Mouse (Mus musculus): Measurements from ENCODE around the gene Rbfox3. TPM values are rescaled to one million over a fixed set of nuclear protein-coding genes. Genes with fewer than 3 reads are reported as not detected.

Rbfox3 gene
- total RNA-seq, 4 experiments from 2014 or later, result 0.14 to 0.19 (median 0.16) TPM; not detected in 1

DNA sequence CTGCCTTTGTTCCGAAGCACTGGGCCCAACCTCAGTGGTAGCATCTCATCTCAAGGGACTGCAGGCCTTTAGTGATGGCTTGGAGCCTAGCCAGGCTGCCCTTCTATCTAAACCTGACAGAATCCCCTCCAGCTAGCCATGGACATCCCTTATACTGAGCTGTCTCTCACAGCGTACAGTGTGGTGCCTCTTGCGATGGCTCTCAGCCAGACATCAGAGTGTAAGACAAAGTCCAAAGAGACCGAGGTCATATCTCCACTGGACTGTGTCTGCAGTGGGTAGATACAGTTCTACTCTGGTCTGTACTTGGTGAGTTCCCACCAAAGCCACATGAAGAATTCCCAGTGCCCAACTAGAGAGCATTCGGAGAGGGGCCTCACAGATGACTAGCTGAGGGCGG, 240.2 kb downstream of the Rbfox3 start:
- DNase-seq (ENCODE audit: low spot score), result no peak

DNA sequence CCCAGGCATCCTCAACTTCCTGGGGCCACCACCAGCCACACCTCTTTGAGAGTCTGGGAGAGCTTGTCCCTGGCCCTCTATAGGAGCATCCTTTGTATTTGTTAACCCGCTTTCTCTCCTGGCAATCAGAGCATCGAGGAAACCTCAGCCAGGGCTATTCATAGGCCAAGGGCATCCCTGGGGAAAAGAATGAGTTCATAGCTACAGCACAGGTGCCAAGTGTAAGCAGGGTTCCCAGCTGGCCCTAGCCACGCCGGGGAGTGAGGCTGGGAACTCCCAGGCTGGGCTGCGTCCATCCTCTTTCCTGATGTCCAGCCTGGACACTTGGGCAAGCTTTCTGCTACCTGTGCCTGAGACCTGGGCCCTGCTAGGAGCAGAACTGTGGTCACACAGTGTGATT, 241.6 kb downstream of the Rbfox3 start:
- peak; percentile 36 for DNase-seq (ENCODE audit: low spot score)

DNA sequence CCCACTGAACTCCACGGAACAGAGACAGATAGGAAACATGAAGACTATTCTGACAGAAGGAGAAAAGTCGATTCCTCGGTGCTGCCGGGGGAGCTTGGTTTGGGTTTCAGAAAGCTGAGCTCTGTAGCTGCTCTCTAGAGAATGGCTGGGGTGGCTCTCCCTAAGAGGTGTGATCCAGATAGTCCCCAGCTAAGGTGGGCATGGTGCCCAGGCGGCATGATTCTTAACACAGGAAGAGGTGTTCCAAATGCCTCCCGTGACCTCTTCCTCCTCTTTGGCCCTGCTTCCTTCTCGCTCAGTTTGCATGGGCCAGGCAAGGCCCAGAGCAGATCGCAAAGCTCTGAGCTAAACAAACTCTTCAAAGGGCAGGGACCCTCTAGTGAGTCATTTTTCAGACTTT, 243.0 kb downstream of the Rbfox3 start:
- peak; percentile 14 for DNase-seq (ENCODE audit: low spot score)

DNA sequence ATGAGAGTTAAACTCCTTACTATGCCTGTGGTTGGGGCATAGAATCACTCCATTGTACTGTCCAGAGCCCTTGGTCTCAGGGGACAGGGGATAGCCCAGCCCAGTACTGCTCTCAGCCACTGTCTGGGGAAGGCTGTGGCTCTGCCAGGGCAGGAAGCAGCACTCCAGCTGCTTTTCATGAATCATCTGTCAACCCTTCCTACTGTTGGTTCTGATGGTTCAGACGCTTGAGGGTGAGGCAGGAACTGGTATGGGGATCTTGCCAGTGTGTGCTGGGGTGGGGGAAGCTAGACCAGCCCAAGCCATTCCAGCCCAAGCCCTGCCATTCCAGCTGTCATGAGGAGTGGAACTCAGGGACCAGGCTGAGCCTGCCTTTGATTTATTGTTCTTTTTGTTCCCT, 243.5 kb downstream of the Rbfox3 start:
- peak; percentile 14 for DNase-seq (ENCODE audit: low spot score)

DNA sequence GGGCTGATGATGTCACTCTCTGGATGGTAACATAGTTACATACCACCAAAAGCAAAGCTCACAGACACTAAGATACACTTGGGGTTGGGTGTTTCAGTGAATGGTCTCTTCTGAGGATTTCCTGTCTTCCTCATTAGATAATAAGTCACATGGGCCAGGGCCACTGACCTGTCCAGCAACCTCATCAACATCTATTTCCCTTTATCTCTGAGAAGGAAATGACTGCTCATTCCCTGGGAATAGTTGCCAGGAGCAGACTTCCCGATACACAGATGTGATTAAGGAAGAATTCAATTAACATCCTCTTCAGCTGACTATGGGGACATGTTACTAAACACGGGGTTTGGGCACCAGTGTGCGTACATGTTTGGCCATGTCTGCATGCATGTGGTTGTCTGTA, 245.2 kb downstream of the Rbfox3 start:
- DNase-seq (ENCODE audit: low spot score), result no peak

DNA sequence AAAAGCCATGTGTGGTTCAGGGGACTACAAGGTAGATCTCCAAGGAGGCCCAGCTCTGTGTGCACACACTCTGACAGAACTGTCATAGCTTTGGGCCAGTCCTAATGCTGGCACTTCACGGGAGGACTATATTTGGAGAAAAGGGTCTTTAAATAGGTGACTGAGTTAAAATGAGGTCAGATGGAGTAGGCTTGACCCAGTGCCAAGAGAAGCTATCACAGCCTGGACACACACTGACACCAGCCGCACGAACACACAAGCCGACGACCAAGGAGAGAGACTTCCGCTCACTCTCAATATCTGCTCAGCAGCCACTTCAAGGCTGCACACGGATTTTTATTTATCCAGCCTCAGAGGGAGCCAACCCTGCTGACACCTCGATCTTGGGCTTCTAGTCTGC, 248.1 kb downstream of the Rbfox3 start:
- DNase-seq (ENCODE audit: low spot score), result no peak

DNA sequence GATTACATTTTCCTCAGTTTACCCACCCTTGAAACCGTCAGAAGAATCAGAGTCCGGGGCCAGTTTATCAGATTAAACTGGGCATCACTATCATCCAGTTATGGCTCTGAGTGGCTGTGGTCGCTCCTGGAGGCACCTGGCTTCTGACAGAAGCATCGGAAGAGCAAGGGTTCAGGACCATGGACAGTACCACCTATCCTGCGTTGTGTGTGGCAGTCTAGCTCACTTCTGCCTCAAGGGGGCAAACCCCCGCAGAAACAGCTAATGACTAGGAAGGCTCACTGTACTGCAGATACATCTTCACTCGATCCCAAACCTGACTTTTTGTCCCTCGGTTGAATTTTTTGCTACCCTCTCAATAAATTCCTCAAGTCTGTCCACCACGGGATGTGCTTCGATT, 252.1 kb downstream of the Rbfox3 start:
- DNase-seq (ENCODE audit: low spot score), result no peak

DNA sequence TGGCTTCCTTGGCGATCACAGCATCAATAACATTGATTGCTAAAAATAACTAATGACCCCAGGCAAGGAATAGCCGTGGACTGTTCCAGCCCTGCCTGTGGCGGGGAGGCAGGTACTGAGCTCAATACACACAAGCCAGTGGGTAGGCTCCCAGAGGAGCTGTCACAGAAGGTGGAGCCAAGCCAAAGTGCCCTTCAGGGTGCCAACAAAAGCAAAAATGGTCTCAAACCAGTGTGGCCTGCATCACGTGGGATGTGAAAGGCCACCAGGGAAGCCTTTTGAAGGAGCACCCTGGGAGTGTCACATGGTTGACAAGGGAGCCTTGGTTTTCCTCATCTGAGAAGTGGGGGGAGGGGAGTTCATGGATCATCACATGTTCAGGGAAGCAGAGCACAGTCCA, 255.6 kb downstream of the Rbfox3 start:
- DNase-seq (ENCODE audit: low spot score), result no peak

DNA sequence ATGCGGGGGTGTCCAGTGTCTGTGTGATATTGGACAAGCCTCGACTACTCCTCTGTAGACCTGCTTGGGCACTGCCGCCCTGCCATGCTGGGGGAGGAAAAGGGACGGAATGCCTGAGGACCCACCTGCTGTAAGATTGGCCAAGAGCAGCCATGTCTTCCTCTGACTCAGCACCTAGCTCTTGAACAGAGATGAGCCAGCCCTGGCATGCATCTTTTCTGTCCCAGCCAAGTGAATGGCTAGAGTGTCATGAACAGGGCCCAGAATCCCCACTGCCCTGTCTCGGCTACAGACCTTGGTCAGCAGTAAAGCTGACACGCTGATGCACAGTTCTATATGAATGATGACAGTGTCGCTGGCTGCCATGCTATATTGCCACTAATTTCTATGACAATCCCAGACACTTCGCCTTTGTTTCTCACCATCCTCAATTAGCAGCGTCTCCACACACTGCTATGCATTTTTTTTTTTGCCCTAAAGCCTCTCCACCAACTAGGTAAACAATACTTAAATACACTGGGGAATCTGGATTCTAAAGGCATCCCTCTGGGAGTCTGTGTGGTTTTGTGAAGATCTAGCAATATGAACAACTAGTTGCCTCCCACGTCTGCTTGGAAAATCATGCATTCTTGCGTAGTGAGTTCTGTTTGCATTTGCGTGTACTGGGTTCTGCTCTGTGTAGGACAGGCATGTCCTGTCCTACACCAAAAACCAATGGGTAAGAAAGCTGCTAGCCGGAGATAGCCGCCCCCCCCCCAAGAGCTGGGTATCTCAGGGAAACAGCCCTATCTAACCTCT, 257.7 kb downstream of the Rbfox3 start:
- DNase-seq (ENCODE audit: low spot score), result no peak

DNA sequence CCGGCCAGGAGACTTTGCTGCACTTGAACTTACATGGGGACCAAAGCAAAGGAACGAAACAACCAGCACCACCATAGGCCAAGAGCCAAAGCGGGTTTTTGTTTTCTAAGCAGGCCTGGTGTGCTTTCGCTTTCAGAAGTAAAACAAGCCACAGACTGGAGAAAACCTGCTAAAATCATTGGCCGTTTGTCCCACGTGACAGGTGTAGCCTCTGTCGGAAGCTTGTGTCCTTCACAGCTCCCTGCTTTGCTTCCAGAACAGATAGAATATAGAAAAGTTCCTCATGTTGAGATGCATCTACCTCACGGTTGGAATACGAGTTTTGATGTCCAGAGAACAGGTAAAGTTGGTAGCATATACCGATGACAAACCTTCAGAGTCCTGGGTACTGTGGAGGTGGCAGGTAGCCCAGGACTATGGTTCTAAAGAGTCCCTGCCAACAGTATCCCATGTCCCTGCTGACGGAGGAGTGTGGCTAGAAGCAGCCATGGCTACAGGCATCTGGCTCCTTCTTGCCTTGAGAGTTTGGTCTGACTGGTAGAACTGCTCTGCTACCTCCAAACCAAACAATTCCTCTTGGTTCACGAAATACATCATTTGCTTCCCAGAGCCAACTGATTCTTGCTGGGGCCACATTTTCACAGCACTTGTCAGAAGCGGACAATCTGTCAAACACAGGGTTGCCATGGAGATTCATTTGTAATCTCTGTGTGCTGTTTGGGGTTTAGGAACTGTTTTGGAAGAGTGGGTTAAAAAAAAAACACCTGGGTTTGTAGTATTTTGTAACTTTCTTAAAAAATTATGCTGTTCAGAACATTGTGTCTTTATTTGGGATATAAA, 258.8 kb downstream of the Rbfox3 start:
- no peak for DNase-seq (ENCODE audit: low spot score)

DNA sequence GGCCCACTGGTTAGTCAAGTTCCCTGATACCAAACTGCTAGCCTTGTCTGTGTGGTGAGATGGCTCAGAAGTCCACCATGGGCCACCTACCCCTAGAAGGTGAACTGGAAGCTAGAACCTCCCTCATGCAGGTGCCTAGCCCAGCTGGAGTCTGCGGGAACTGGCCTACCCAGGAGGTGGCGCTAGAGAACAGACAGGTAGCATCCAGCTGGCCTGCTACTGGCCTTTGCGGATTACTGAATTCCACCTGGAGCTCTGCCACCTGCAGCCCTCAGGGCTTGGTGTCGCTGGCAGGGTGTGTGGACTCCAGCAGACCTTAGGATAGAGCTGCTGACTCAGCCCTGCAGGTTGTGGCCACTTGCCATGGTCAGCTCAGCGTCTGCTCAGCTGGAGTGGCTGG, 263.0 kb downstream of the Rbfox3 start:
- peak; percentile 26 for DNase-seq (ENCODE audit: low spot score)

DNA sequence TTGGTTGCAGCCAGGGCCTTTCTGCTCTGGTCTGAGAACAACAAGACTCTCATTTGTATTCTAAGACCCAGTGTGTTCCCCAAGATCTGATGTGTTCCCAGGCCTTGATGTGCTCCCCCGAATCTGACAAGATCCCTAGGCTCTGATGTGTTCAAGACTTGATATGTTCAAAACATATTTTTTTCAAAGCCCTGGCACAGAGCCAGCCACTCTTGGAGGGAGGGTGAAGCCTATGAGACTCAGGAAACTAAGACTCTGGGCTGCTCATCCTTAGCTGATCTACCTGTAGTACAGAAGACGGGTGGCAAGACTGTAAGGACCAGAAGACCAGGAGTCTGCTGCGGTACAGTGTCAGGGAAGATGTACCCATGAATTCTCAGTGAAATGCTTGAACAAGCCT, 264.5 kb downstream of the Rbfox3 start:
- no peak for DNase-seq (ENCODE audit: low spot score)

DNA sequence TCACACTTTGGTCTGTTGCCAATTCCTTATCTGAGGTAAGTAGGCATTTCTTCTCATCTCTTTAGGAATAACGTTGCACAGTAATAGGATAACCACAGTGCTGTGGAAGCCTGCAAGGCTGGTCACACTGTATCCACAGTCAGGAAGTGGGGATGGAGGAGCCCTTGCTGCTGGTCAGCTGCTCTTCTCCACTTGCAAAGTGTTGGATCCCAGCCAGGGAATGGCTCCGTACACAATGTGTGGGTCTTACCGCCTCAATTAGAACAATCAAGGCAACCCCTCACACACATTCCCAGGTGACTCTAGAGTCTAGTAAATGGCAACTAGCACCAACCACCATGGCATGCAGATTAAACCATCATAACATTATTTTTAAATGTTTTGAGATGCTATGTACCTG, 266.2 kb downstream of the Rbfox3 start:
- DNase-seq (ENCODE audit: low spot score), result no peak

DNA sequence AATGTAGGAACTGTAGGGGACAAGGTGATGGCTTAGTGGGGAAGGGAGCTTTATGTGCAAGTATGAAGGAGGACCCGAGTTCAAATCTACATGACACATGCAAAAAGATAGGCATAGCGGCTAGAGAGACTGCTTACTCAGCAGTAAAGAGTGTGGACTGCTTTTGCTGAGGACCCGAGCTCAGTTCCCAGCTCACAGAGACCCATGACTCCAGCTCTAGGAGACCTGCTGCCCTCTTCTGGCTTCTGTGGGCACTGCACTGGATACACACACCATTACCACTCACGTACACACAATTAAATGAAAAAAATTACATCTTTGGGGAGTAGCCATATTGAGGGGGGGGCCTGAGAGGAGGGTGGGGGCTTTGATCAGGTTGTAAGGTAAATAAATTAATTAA, 270.7 kb downstream of the Rbfox3 start:
- no peak for DNase-seq (ENCODE audit: low spot score)

DNA sequence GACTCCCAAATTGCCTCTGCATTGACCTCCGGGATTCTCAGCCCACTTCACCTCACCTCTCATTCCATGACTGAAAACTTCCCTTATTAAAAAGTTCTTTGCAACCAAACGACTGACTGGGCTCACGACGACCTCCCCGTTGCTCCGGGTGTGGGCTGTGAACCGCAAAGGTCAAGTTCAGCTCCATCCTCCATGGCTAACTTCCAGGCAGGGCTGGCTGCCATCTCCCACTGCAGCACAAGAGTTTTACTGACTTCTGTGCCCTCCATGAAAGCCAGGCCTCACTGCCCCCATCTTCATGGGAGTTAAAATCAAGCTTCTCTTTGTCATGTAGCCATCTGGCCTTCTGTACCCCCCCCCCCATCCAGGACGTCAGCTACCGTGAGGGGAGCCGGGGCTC, 273.7 kb downstream of the Rbfox3 start:
- no peak for DNase-seq (ENCODE audit: low spot score)

DNA sequence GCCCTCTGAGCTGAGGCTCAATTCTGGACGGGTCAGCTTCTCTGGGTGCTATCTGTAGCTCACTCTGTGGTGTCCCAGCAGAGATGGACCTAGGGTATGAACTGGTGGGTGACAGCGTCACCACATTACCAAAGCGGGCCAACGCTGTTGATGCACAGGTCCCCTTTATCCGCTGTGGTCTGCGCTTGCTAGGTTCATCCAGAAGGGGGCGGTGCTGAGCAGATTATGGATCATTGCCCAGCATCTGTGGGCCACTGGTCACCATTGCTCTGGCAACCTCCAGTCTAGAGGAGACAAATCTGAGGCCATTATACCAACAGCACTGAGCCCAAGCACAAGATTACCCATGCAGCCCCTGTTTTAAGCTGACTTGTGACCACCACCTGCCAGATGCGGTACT, 276.8 kb downstream of the Rbfox3 start:
- DNase-seq (ENCODE audit: low spot score), result no peak

DNA sequence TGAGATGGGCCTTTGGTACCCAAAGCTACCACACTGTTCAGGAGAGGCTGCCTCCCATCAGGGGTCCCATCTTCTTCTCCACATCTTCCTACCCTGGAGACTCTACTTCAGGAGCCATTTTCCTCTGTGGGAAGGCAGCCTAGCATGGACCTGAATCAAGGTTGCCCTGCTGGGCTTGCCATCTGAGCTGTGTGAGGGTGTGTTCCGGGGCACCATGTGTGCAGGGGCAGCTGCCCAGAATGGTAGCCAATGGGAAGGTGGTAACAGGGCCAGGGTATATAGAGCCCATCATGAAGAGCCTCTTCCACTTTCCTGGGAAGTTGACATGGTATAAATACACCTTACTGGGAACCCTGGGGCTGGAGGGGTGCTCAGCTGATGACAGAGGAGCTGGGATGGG, 281.7 kb downstream of the Rbfox3 start:
- no peak for DNase-seq (ENCODE audit: low spot score)

DNA sequence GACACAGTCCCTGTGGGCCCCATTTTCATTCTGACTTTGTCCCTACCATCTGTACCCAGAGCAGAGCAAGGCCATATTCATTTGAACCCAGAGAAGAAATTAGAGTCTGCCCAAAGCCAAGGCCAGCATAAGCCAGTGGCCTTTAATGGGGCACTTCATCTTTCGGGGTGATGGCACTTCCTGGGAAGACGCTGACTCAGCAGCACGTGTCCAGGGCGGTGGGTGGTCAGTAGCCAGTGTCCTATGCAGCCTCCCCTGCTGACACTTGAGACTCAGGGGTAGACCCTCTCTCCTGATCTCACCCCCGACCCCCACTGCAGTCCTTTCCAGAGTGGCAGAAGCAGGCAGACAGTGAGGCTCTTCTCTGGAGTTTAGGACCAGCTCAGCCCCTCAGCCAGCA, 283.9 kb downstream of the Rbfox3 start:
- DNase-seq (ENCODE audit: low spot score), result no peak

DNA sequence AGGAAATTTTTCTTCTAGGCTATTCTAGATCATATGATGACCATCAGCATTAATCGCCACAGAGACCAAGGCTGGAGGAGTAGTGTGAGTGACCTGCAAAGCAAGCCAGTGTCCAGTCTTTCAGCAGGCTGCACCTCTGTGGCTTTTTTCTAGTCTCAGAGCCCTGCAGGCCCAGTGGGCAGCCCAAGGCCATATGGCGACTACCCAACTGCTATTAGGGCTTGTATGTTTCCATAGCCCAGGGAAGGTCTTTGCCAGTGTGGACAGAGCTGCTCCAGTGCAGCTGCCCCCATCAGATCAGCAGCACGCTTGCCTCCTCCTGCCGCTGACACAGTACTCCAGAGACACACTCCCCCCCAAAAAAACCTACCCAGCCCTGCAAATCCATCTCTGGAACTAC, 290.5 kb downstream of the Rbfox3 start:
- no peak for DNase-seq (ENCODE audit: low spot score)

DNA sequence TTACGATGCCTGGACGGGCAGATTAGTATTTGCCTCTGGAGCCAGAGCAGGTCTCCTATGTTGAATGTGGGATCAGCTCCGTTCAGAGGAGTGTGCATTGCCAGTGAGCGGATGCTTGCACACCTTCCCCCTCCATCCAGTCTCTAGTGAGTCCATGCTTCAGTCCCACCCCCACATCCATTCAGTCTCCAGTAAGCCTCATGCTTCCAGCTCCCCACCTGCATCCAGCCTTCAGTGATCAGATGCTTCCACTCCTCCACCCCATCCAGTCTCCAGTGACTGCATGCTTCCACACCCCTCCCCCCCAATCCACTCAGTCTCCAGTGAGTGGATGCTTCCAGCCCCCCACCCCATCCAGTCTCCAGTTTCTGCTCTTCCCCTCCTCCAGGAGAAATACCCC, 297.3 kb downstream of the Rbfox3 start:
- no peak for DNase-seq (ENCODE audit: low spot score)

DNA sequence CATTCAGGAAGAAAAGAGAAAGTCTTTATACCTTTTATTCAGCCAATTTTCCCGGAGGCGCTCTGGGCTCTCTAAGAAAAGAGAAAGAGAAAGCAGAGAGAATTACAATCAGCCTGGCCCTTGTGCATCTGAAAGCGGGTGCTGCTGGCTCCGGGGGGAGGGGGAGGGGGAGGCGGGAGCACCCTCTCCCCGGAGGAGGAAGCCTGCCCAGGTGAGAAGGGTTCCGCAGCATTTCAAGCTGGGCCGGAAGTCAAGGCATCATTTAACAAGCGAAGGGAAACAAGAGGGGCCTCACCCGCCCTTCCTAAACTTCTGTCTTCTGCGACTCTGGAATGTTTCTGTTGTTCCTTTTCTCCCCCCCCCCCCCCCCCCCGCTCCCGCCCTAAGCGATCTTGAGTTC, 301.3 kb downstream of the Rbfox3 start:
- no peak for DNase-seq (ENCODE audit: low spot score)

DNA sequence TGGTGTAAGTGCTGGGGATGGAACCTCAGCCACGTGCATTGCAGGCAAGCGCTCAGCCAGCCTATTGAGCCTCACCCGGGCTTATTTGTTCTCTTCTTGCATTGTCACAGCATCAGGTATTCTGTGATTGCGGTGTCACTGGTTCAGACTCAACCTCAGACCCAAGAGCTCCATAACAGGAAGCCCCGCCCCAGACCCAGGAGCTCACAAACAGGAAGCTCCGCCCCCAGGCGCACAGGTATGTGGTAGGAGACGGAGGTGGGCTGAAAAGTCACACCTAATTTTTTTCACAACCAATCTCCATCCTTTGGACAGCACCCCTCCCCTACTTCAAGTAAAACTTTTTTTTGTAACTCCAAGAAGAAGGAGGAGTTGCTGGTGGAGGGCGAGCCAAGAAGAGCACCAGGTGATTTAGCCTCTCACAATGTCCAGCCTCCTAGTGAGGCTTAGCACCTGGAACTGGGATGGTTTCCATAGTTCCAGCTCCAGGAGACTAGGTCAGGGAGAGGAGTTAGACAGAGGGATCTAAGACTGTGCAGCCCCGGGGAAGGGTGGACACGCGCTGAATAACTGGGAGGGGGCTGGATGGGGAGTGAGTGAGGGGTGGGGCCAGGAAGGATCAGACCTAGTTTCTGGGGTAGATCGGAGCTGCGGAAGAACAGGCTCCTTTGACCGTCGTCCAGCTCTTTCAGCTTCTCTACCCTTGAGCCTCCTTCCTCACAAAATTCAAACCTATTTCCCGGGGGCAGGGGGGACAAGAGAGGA, 302.0 kb downstream of the Rbfox3 start:
- DNase-seq (ENCODE audit: low spot score), result no peak
